Mouse (Mus musculus): ENCODE results near the gene Snd1.

- TF ChIP-seq GATA1 (IDR thresholded peaks at IDR 0.05; ENCODE audit: borderline replicate concordance, low read length) (no peak), FLI1 (IDR thresholded peaks at IDR 0.05; ENCODE audit: low read length) (no peak)
These were observed 408.6 kb downstream of the Snd1 start for GRCm38 (mm10) chr6:28883518-28883917.
